Mouse (Mus musculus) limb, embryonic 11.5 days (tissue): Measurements from ENCODE around the gene Gm16181. TPM values are rescaled to one million over a fixed set of nuclear protein-coding genes. Genes with fewer than 3 reads are reported as not detected.

Source experiments
- ATAC-seq: fragments of 200-750 bp; cut with Nextera tagmentation; 2 replicates; pipeline ENCODE4 v1.8.0; 2017; ENCODE audit warnings: low read depth; ENCODE audit not compliant: insufficient number of reproducible peaks, low FRiP score, low TSS enrichment
- DNase-seq: peaks from one replicate; pipeline ENCODE4 v3.0.0-alpha.2; 2015; ENCODE audit warnings: low spot score
- H3K27ac ChIP-seq: fragments of 300-500 bp; sonication (generic); replicated peaks from 2 replicates; pipeline ENCODE4 v1.5.1; 2014; ENCODE audit warnings: low read depth, mild to moderate bottlenecking, low read length
- H3K27me3 ChIP-seq: fragments of 300-500 bp; sonication (generic); 2 replicates; pipeline ENCODE4 v1.6.1; 2014; ENCODE audit warnings: mild to moderate bottlenecking, low read length, mixed read lengths; ENCODE audit not compliant: control insufficient read depth, insufficient read depth
- H3K36me3 ChIP-seq: fragments of 300-500 bp; sonication (generic); 2 replicates; pipeline ENCODE4 v1.6.1; 2014; ENCODE audit warnings: mild to moderate bottlenecking, low read length, moderate library complexity, mixed read lengths; ENCODE audit not compliant: control insufficient read depth, insufficient read depth
- H3K4me1 ChIP-seq: fragments of 300-500 bp; sonication (generic); 2 replicates; pipeline ENCODE4 v1.6.1; 2014; ENCODE audit warnings: low read length, mixed read lengths; ENCODE audit not compliant: control insufficient read depth, insufficient read depth
- H3K4me2 ChIP-seq: fragments of 300-500 bp; sonication (generic); 2 replicates; pipeline ENCODE4 v1.6.1; 2014; ENCODE audit warnings: low read depth, mild to moderate bottlenecking, moderate library complexity; ENCODE audit not compliant: severe bottlenecking
- H3K4me3 ChIP-seq: fragments of 300-500 bp; sonication (generic); 2 replicates; pipeline ENCODE4 v1.5.1; 2014; ENCODE audit warnings: low read depth, low read length
- H3K9ac ChIP-seq: fragments of 300-500 bp; sonication (generic); 2 replicates; pipeline ENCODE4 v1.6.1; 2014; ENCODE audit warnings: mild to moderate bottlenecking, low read length
- H3K9me3 ChIP-seq: fragments of 300-500 bp; sonication (generic); 2 replicates; pipeline ENCODE4 v1.6.1; 2016; ENCODE audit warnings: low read length; ENCODE audit not compliant: control insufficient read depth
- WGBS: fragments of 180-500 bp; shearing (Covaris S2); extraction: QIAGEN DNeasy Blood & Tissue Kit; methylation state at CpG from one replicate; pipeline ENCODE4 v1.1.7; 2014; 5-methylcytosine and 5-hydroxymethylcytosine counted together
- polyA plus RNA-seq: library from polyadenylated mRNA; unstranded; fragments of >200 nt; fragmentation: Nextera tagmentation; extraction: Ambion mirVana; gene quantifications from 2 replicates; pipeline ENCODE4 v1.2.1, GENCODE M21; 2014

Gene Gm16181
- polyA plus RNA-seq, 1 experiment from 2014 or later: not detected

- WGBS: 2% methylated on average over 18 of the region's 18 CpGs
- H3K36me3 ChIP-seq: no peaks in the 10 kb centered on the region
- DNase-seq (peak; percentile 78), ATAC-seq (peak; percentile 71; the same call in 1 of the 2 replicates)
- peak overlapping the region; percentile 65; the same call in 1 of the 2 replicates for H3K27ac ChIP-seq
- no peaks in the 10 kb centered on the region for H3K27me3 ChIP-seq
- no peaks in the 10 kb centered on the region for H3K9me3 ChIP-seq
- peak overlapping the region; percentile 33 for H3K4me3 ChIP-seq
- peak overlapping the region; percentile 48 for H3K4me2 ChIP-seq
- H3K4me1 ChIP-seq: peaks cover 2% of the 10 kb centered on the region
- peak overlapping the region; percentile 22 for H3K9ac ChIP-seq
Observed at GRCm38 (mm10) chr17:35185639-35186611, 34.7 kb upstream of the Gm16181 start.

GRCm38 (mm10) chr17:35186681-35187080 is 34.0 kb upstream of the Gm16181 start:
- peak overlapping the region; percentile 65; the same call in 1 of the 2 replicates for H3K27ac ChIP-seq
- peak overlapping the region; percentile 33 for H3K4me3 ChIP-seq
- WGBS: 1% methylated on average over 4 of the region's 4 CpGs
- H3K27me3 ChIP-seq: no peaks in the 10 kb centered on the region
- ATAC-seq (peak; percentile 54; the same call in 1 of the 2 replicates), DNase-seq (peak; percentile 74)
- H3K36me3 ChIP-seq: no peaks in the 10 kb centered on the region
- H3K9ac ChIP-seq: no peak overlapping the region
- H3K4me2 ChIP-seq: peak overlapping the region; percentile 48
- no peaks in the 10 kb centered on the region for H3K9me3 ChIP-seq
- H3K4me1 ChIP-seq: peaks cover 2% of the 10 kb centered on the region

- DNase-seq (no peak), ATAC-seq (no peak)
- Histone ChIP-seq H3K9ac (no peak overlapping the region), H3K4me1 (peaks cover 2% of the 10 kb centered on the region), H3K4me2 (no peak overlapping the region), H3K9me3 (no peaks in the 10 kb centered on the region), H3K36me3 (no peaks in the 10 kb centered on the region), H3K27ac (no peak overlapping the region), H3K27me3 (no peaks in the 10 kb centered on the region), H3K4me3 (no peak overlapping the region)
- 71% methylated on average over 4 of the region's 4 CpGs for WGBS
Observed at GRCm38 (mm10) chr17:35187345-35187744, 33.3 kb upstream of the Gm16181 start.

GRCm38 (mm10) chr17:35187959-35188610 is 32.5 kb upstream of the Gm16181 start, which contains the start of gene Lst1:
Gene Lst1, minus strand, starts transcription at chr17:35188439.
- no peak within 1 kb of the TSS for H3K9ac ChIP-seq
- H3K4me2 ChIP-seq: no peak within 1 kb of the TSS
- no peaks in the 10 kb centered on the region for H3K36me3 ChIP-seq
- no peaks in the 10 kb centered on the region for H3K9me3 ChIP-seq
- H3K4me3 ChIP-seq: no peak within 1 kb of the TSS
- DNase-seq: no peak
- H3K27me3 ChIP-seq: no peaks in the 10 kb centered on the region
- no peak within 1 kb of the TSS for H3K27ac ChIP-seq
- ATAC-seq: no peak
- peaks cover 2% of the 10 kb centered on the region for H3K4me1 ChIP-seq
- 70% methylated on average over 7 of the region's 7 CpGs for WGBS

GRCm38 (mm10) chr17:35189186-35189585 is 31.4 kb upstream of the Gm16181 start:
- H3K4me1 ChIP-seq: peaks cover 2% of the 10 kb centered on the region
- WGBS: 63% methylated on average over 1 of the region's 1 CpGs
- no peak overlapping the region for H3K9ac ChIP-seq
- H3K4me2 ChIP-seq: no peak overlapping the region
- no peak for DNase-seq
- no peaks in the 10 kb centered on the region for H3K9me3 ChIP-seq
- H3K4me3 ChIP-seq: no peak overlapping the region
- ATAC-seq: no peak
- H3K27me3 ChIP-seq: peaks cover 2% of the 10 kb centered on the region
- no peaks in the 10 kb centered on the region for H3K36me3 ChIP-seq
- H3K27ac ChIP-seq: no peak overlapping the region

- WGBS: 75% methylated on average over 4 of the region's 4 CpGs
- Histone ChIP-seq H3K4me3 (no peak overlapping the region), H3K36me3 (no peaks in the 10 kb centered on the region), H3K9ac (no peak overlapping the region), H3K27me3 (peaks cover 11% of the 10 kb centered on the region), H3K27ac (no peak overlapping the region), H3K4me2 (no peak overlapping the region), H3K4me1 (peaks cover 2% of the 10 kb centered on the region), H3K9me3 (no peaks in the 10 kb centered on the region)
- no peak for DNase-seq
- no peak for ATAC-seq
Observed at GRCm38 (mm10) chr17:35190096-35190495, 30.5 kb upstream of the Gm16181 start.

- Histone ChIP-seq H3K4me2 (no peak overlapping the region), H3K27me3 (peaks cover 27% of the 10 kb centered on the region), H3K4me1 (peaks cover 4% of the 10 kb centered on the region), H3K4me3 (no peak overlapping the region), H3K9ac (no peak overlapping the region), H3K9me3 (no peaks in the 10 kb centered on the region), H3K36me3 (no peaks in the 10 kb centered on the region), H3K27ac (no peak overlapping the region)
- DNase-seq (no peak), ATAC-seq (no peak)
- WGBS: 61% methylated on average over 2 of the region's 2 CpGs
Observed at GRCm38 (mm10) chr17:35191723-35192122, 28.9 kb upstream of the Gm16181 start.

GRCm38 (mm10) chr17:35192924-35193323 is 27.7 kb upstream of the Gm16181 start:
- Histone ChIP-seq H3K36me3 (no peaks in the 10 kb centered on the region), H3K4me3 (no peak overlapping the region), H3K4me2 (no peak overlapping the region), H3K4me1 (peaks cover 4% of the 10 kb centered on the region; the same call in 1 of the 2 replicates), H3K9me3 (no peaks in the 10 kb centered on the region), H3K27me3 (peaks cover 30% of the 10 kb centered on the region), H3K9ac (no peak overlapping the region), H3K27ac (no peak overlapping the region)
- DNase-seq: no peak
- no peak for ATAC-seq
- WGBS: 86% methylated on average over 5 of the region's 5 CpGs
